Mouse (Mus musculus) mature B cell (primary cell): ENCODE measurements around the gene Vps53.
"Not testable (repeated sequence)": the region's sequence is repeated elsewhere in the genome, so short reads cannot be mapped to it uniquely, and the experiment has no call there.

Experiments used
- in situ Hi-C: fragments of 300-500 bp; cut with MboI; formaldehyde crosslinking; loops from 2 replicates; pipeline ENCODE4 v1.14.3; 2019

Gene Vps53

GRCm38 (mm10) chr11:76179495-76180145 lies at the start of gene Vps53, which contains the start of gene Fam57a:
Vps53 (minus strand) TSS chr11:76179647.
Fam57a (plus strand) TSS chr11:76179671.
- in situ Hi-C loops = loop anchor here (10.0 kb wide), 1 partner anchor 405 kb away; no protein-coding TSS in a partner anchor

- in situ Hi-C loops = no loop called here
Observed at GRCm38 (mm10) chr11:76225051-76225450, 45.6 kb upstream of the Vps53 start.

GRCm38 (mm10) chr11:76224631-76225030 lies 45.2 kb upstream of the Vps53 start:
- in situ Hi-C loops = no loop called here

GRCm38 (mm10) chr11:76217390-76217800 lies 37.9 kb upstream of the Vps53 start, which contains the start of the genes Dbil5 and Gemin4:
Dbil5 (plus strand) TSS chr11:76217608.
Gemin4 (minus strand) TSS chr11:76217664.
- in situ Hi-C loops = no loop called here

- in situ Hi-C loops = no loop called here
Observed at GRCm38 (mm10) chr11:76216681-76217389, 37.4 kb upstream of the Vps53 start.

GRCm38 (mm10) chr11:76216049-76216540 lies 36.6 kb upstream of the Vps53 start:
- in situ Hi-C loops = no loop called here

- in situ Hi-C loops = no loop called here
Observed at GRCm38 (mm10) chr11:76215011-76215410, 35.6 kb upstream of the Vps53 start.

- in situ Hi-C loops = no loop called here
Observed at GRCm38 (mm10) chr11:76213841-76214240, 34.4 kb upstream of the Vps53 start.

GRCm38 (mm10) chr11:76211595-76211994 lies 32.1 kb upstream of the Vps53 start:
- in situ Hi-C loops = not testable (repeated sequence)

- in situ Hi-C loops = no loop called here
Observed at GRCm38 (mm10) chr11:76210228-76210985, 31.0 kb upstream of the Vps53 start.

- in situ Hi-C loops = no loop called here
Observed at GRCm38 (mm10) chr11:76206793-76207192, 27.3 kb upstream of the Vps53 start.

GRCm38 (mm10) chr11:76201761-76202674 lies 22.6 kb upstream of the Vps53 start:
- in situ Hi-C loops = no loop called here

- in situ Hi-C loops = no loop called here
Observed at GRCm38 (mm10) chr11:76196977-76197469, 17.6 kb upstream of the Vps53 start.

- in situ Hi-C loops = no loop called here
Observed at GRCm38 (mm10) chr11:76196275-76196976, 17.0 kb upstream of the Vps53 start.

- in situ Hi-C loops = no loop called here
Observed at GRCm38 (mm10) chr11:76186908-76187307, 7.5 kb upstream of the Vps53 start.

GRCm38 (mm10) chr11:76183745-76184144 lies 4.3 kb upstream of the Vps53 start:
- in situ Hi-C loops = no loop called here

GRCm38 (mm10) chr11:76180146-76180540 lies 696 bp upstream of the Vps53 start:
- in situ Hi-C loops = no loop called here

- in situ Hi-C loops = loop anchor here (10.0 kb wide), 1 partner anchor 404 kb away; no protein-coding TSS in a partner anchor
Observed at GRCm38 (mm10) chr11:76178726-76179494, 537 bp downstream of the Vps53 start.

- in situ Hi-C loops = loop anchor here (10.0 kb wide), 1 partner anchor 395 kb away; no protein-coding TSS in a partner anchor
Observed at GRCm38 (mm10) chr11:76170207-76170606, 9.2 kb downstream of the Vps53 start.
